12 mouse cellular contexts compared by ENCODE assay signal in genomic region chr5:46573280-46573670, GRCm38 (mm10).
DNase-seq lines count a peak whose midpoint lies in the region; ATAC-seq lines count a peak whose summit lies in the region.
"Had no signal": no experiment of that assay in that cellular context is flagged by ENCODE, and none has a peak within 500 bp of the region (broad histone marks: within the 10 kb centered on the region; RNA-seq: fewer than 3 reads in every experiment).

No protein-coding gene starts in this region.

- ATAC-seq in CD4-positive, CD25-positive, alpha-beta regulatory T cell, adult 4 months, result no peak
- ATAC-seq: intestine, postnatal 0 days had no signal

- DNase-seq in adrenal gland, postnatal 10 days, result peak; percentile 12
- DNase-seq in adrenal gland, adult 8-10 months, result no peak
- peak; percentile 2 for DNase-seq in kidney, postnatal 14 days
- DNase-seq in kidney, postnatal 25 days, result no peak
- DNase-seq in ovary, postnatal 10 days (ENCODE audit: low spot score), result peak; percentile 2
- DNase-seq in ovary, postnatal 36 days (ENCODE audit: low spot score), result no peak
- DNase-seq in layer of hippocampus, adult 9-11 months, result no peak
- DNase-seq: cerebellum, adult 9-10 months; liver, embryonic 13.5 days; right cerebral cortex, postnatal 25 days had no signal

Comparison
In these comparisons a context has a peak if more than half of its experiments do, and no peak if none do; other contexts are left out.
1. DNase-seq: peak in adrenal gland, postnatal 10 days (single experiment), kidney, postnatal 14 days (single experiment) and ovary, postnatal 10 days (single experiment); none in adrenal gland, adult 8-10 months (single experiment), kidney, postnatal 25 days (0 of 2), ovary, postnatal 36 days (single experiment) and layer of hippocampus, adult 9-11 months (single experiment).